Mouse (Mus musculus): ENCODE measurements around the gene Sirpb1b.
"Not testable (repeated sequence)": the region's sequence is repeated elsewhere in the genome, so short reads cannot be mapped to it uniquely, and the experiment has no call there.

Gene Sirpb1b

GRCm38 (mm10) chr3:15574887-15575286 is at the start of gene Sirpb1b:
TSS of gene Sirpb1b (minus strand) at chr3:15575065.
- not testable (repeated sequence) for DNase-seq

GRCm38 (mm10) chr3:15590377-15591117 is 15.7 kb upstream of the Sirpb1b start:
- DNase-seq = not testable (repeated sequence)

GRCm38 (mm10) chr3:15586665-15587064 is 11.8 kb upstream of the Sirpb1b start:
- DNase-seq = not testable (repeated sequence)

GRCm38 (mm10) chr3:15583452-15583851 is 8.6 kb upstream of the Sirpb1b start:
- DNase-seq = no peak

- DNase-seq = not testable (repeated sequence)
Observed at GRCm38 (mm10) chr3:15582948-15583347, 8.1 kb upstream of the Sirpb1b start.

- not testable (repeated sequence) for DNase-seq
Observed at GRCm38 (mm10) chr3:15576466-15576865, 1.6 kb upstream of the Sirpb1b start.

GRCm38 (mm10) chr3:15528589-15528988 is 46.3 kb downstream of the Sirpb1b start:
- DNase-seq = no peak

- DNase-seq = not testable (repeated sequence)
Observed at GRCm38 (mm10) chr3:15513608-15514007, 61.3 kb downstream of the Sirpb1b start.

GRCm38 (mm10) chr3:15507792-15508321 is 67.0 kb downstream of the Sirpb1b start:
- not testable (repeated sequence) for DNase-seq

GRCm38 (mm10) chr3:15474831-15475230 is 100.0 kb downstream of the Sirpb1b start:
- not testable (repeated sequence) for DNase-seq

- not testable (repeated sequence) for DNase-seq
Observed at GRCm38 (mm10) chr3:15470158-15470557, 104.7 kb downstream of the Sirpb1b start.
